Mouse (Mus musculus) testis, adult 2 months (tissue): ENCODE measurements around the gene Tnnt1. TPM values are rescaled to one million over a fixed set of nuclear protein-coding genes. Genes with fewer than 3 reads are reported as not detected.

Experiments used
- H3K27ac ChIP-seq: fragments of 200-500 bp; 2 replicates; pipeline ENCODE4 v1.5.1; 2012; ENCODE audit warnings: low read depth, low read length; ENCODE audit not compliant: control insufficient read depth, insufficient read depth
- H3K27me3 ChIP-seq: fragments of 200-500 bp; 2 replicates; pipeline ENCODE4 v1.6.1; 2012; ENCODE audit warnings: mild to moderate bottlenecking, low read length, moderate library complexity; ENCODE audit not compliant: control insufficient read depth, insufficient read depth
- H3K36me3 ChIP-seq: fragments of 200-500 bp; 2 replicates; pipeline ENCODE4 v1.6.1; 2012; ENCODE audit warnings: mild to moderate bottlenecking, low read length; ENCODE audit not compliant: control insufficient read depth, insufficient read depth
- H3K4me1 ChIP-seq: fragments of 200-500 bp; 2 replicates; pipeline ENCODE4 v1.6.1; 2012; ENCODE audit warnings: low read length; ENCODE audit not compliant: control insufficient read depth, insufficient read depth
- H3K4me3 ChIP-seq: fragments of 200-500 bp; 2 replicates; pipeline ENCODE4 v1.5.1; 2012; ENCODE audit warnings: low read depth, mild to moderate bottlenecking, low read length, moderate library complexity, mixed read lengths; ENCODE audit not compliant: control insufficient read depth
- CTCF ChIP-seq: fragments of 200-500 bp; IDR thresholded peaks from 2 replicates; pipeline ENCODE4 v1.5.1; 2012; ENCODE audit warnings: low read depth, mild to moderate bottlenecking, inconsistent platforms, low read length, moderate library complexity; ENCODE audit not compliant: control insufficient read depth, insufficient read depth, insufficient replicate concordance
- POLR2A ChIP-seq: fragments of 200-500 bp; IDR thresholded peaks from 2 replicates; pipeline ENCODE4 v1.6.1; 2012; ENCODE audit warnings: low read depth, mild to moderate bottlenecking, inconsistent platforms, low read length, moderate library complexity; ENCODE audit not compliant: control insufficient read depth
- polyA plus RNA-seq: library from polyadenylated mRNA; depleted of rRNA; stranded (reverse); fragments of >200 nt; gene quantifications from 2 replicates; pipeline ENCODE4 v1.2.3, GENCODE M21; 2012; rRNA removed

The Tnnt1 gene
- polyA plus RNA-seq, 1 experiment = 0.62 TPM

- H3K27ac ChIP-seq = no peak overlapping the region
- no peaks in the 10 kb centered on the region for H3K36me3 ChIP-seq
- H3K27me3 ChIP-seq = no peaks in the 10 kb centered on the region
- H3K4me1 ChIP-seq = peaks cover 10% of the 10 kb centered on the region; the same call in 1 of the 2 replicates
- TF ChIP-seq POLR2A (no peak), CTCF (no peak)
- peak overlapping the region; percentile 54 for H3K4me3 ChIP-seq
These were observed 45.7 kb downstream of the Tnnt1 start for GRCm38 (mm10) chr7:4470275-4471178.

DNA sequence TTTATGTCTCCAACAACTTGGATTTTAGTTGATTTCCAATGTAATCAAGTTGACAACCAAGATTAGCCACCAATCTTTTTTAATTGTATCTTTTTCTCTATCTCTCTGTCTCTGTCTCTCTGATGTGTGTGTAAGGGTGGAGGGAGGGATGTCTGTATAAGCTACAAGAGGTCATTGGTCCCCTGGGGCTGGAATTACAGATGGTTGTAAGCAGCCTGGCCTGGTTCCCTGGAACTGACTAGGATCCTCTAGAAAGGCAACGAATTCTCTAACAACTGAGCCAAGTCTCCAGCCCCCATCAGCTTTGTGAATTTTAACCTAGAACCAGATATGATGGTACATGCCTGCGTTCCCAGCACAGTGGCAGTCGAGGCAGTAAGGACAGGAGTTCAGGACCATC, 48.4 kb downstream of the Tnnt1 start:
- Histone ChIP-seq H3K4me1 (peaks cover 9% of the 10 kb centered on the region; the same call in 1 of the 2 replicates), H3K4me3 (no peak overlapping the region), H3K27me3 (no peaks in the 10 kb centered on the region), H3K27ac (no peak overlapping the region), H3K36me3 (no peaks in the 10 kb centered on the region)
- TF ChIP-seq POLR2A = no peak
- TF ChIP-seq CTCF = no peak

DNA sequence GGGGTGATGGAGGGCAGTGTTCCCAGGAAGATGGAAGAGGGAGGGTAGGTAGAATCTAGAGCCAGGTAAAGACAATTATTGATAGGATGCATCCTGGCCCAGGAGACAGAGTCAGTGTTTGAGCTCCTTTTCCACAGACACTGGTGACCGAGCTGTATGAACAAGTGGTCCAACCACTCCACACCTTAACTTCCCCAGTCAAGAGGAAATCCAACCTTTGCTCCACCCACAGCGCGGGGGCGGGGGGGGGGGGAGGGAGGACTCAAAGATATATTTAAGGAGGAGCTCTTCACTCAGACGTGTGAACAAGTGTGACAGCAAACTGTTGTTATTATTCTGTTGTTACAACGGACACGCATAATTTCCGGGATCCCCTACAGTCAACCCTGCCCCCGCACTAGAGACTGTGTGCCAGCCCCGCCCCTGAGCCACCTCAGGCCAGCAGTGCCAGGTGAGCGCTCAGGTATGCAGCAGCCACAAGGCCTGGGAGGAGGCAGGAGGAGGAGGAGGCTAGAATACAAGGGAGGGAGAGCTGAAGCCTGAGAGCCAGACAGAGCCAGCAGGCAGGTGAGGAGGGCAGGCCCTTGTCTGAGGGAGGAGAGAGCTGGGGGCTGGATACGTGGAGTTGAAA, 51.9 kb downstream of the Tnnt1 start:
- Histone ChIP-seq H3K27ac (no peak overlapping the region), H3K4me3 (no peak overlapping the region)

GRCm38 (mm10) chr7:4460576-4461434, 55.4 kb downstream of the Tnnt1 start, which contains the start of gene Eps8l1:
TSS of gene Eps8l1 (plus strand) at chr7:4460674.
- no peak for TF ChIP-seq POLR2A
- no peak for TF ChIP-seq CTCF
- no peak within 1 kb of the TSS; the same call in 1 of the 2 replicates for H3K4me3 ChIP-seq
- H3K27ac ChIP-seq = peak within 1 kb of the TSS; percentile 53; the same call in 1 of the 2 replicates
- no peaks in the 10 kb centered on the region for H3K27me3 ChIP-seq
- no peaks in the 10 kb centered on the region for H3K36me3 ChIP-seq
- peaks cover 2% of the 10 kb centered on the region; the same call in 1 of the 2 replicates for H3K4me1 ChIP-seq

More for the DNA sequence above, 51.9 kb downstream of the Tnnt1 start:
- no peak for TF ChIP-seq POLR2A
- TF ChIP-seq CTCF = no peak
- Histone ChIP-seq H3K4me1 (peaks cover 2% of the 10 kb centered on the region; the same call in 1 of the 2 replicates), H3K27me3 (no peaks in the 10 kb centered on the region), H3K36me3 (no peaks in the 10 kb centered on the region)

Other genes starting within 250 kb of the Tnnt1 start
- not detected in 2 replicates for gene Ncr1, start 178.7 kb downstream of the Tnnt1 start, polyA plus RNA-seq
- gene Gp6, start 118.6 kb downstream of the Tnnt1 start, polyA plus RNA-seq = 0.13 and 0.17 TPM in 2 replicates
- gene Rdh13, start 70.7 kb downstream of the Tnnt1 start, polyA plus RNA-seq = 2.5 and 4.0 TPM in 2 replicates
- 0.10 and 1.3 TPM in 2 replicates for gene Eps8l1, start 55.7 kb downstream of the Tnnt1 start, polyA plus RNA-seq
- gene Ppp1r12c, start 14.7 kb downstream of the Tnnt1 start, polyA plus RNA-seq = 48.5 and 51.6 TPM in 2 replicates
- gene Tnni3, start 7.8 kb upstream of the Tnnt1 start, polyA plus RNA-seq = 59.3 TPM in 2 replicates
- gene Dnaaf3, start 16.1 kb upstream of the Tnnt1 start, polyA plus RNA-seq = 132 and 148 TPM in 2 replicates
- gene Syt5, start 31.2 kb upstream of the Tnnt1 start, polyA plus RNA-seq = 4.5 TPM in 2 replicates
- 1.8 and 2.9 TPM in 2 replicates for gene Ptprh, start 87.7 kb upstream of the Tnnt1 start, polyA plus RNA-seq
- gene Tmem86b, start 115.0 kb upstream of the Tnnt1 start, polyA plus RNA-seq = 36.7 and 46.0 TPM in 2 replicates
- 137 and 154 TPM in 2 replicates for gene Ppp6r1, start 142.6 kb upstream of the Tnnt1 start, polyA plus RNA-seq
- 64.3 and 65.6 TPM in 2 replicates for gene Hspbp1, start 168.7 kb upstream of the Tnnt1 start, polyA plus RNA-seq
- gene Brsk1, start 174.2 kb upstream of the Tnnt1 start, polyA plus RNA-seq = 53.3 and 60.3 TPM in 2 replicates
- 0.12 and 0.14 TPM in 2 replicates for gene Tmem150b, start 208.9 kb upstream of the Tnnt1 start, polyA plus RNA-seq
- 35.7 and 37.0 TPM in 2 replicates for gene Kmt5c, start 223.7 kb upstream of the Tnnt1 start, polyA plus RNA-seq
- 1,707 and 1,788 TPM in 2 replicates for gene Cox6b2, start 236.7 kb upstream of the Tnnt1 start, polyA plus RNA-seq